Comparison of ENCODE assay signal across 21 mouse cellular contexts in the genomic region with DNA sequence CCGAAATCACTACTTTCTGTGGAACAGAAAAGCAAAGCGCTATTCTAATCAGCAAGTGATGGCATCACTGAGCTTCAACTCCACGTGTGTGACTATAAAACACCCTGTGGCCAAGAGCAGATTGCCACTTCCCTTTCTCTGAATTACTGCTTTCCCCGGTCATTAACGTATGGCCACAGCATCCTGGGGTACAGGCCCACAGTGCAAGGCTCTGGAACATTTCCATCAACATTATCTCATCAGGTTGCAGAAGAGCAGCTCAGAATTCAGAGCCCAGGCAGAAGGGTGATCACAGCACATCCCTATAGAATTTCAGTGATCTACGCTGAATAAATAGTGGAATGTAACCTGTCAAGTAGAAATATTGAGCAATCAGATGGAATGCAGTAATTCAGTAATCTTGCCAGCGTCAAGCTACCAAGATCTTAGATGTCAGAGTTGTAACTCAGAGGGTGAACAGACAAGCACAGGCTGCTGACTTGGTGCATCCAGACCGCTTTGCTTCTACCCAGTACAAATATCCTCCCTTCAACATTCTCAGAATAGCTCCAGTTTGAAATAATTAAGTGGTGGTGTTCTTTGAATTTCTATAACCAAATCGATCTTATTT.
DNase-seq lines count a peak whose midpoint lies in the region; ATAC-seq and TF ChIP-seq lines count a peak whose summit lies in the region.
"Had no signal": no experiment of that assay in that cellular context is flagged by ENCODE, and none has a peak within 500 bp of the region (broad histone marks: within the 10 kb centered on the region; RNA-seq: fewer than 3 reads in every experiment).

No protein-coding gene starts in this region.

- CTCF ChIA-PET in Patski (lab: Charles Lee): interaction anchor here (0.9 to 1.7 kb wide), 2 partner anchors 15 to 23 kb away, joined by 3 to 5 read pairs; no protein-coding TSS in a partner anchor

- H3K9ac ChIP-seq in hindbrain, embryonic 12.5 days: no peak overlapping the region
- no peak overlapping the region for H3K9ac ChIP-seq in hindbrain, embryonic 16.5 days (ENCODE audit: low read depth, low read length)
- H3K9ac ChIP-seq in limb, embryonic 12.5 days (replicated peaks): no peak overlapping the region
- H3K9ac ChIP-seq: embryonic facial prominence, embryonic 12.5 days; liver, embryonic 14.5 days had no signal

- H3K4me1 ChIP-seq in hindbrain, embryonic 12.5 days: peaks cover 31% of the 10 kb centered on the region
- peaks cover 13% of the 10 kb centered on the region for H3K4me1 ChIP-seq in hindbrain, embryonic 16.5 days (ENCODE audit: control insufficient read depth, insufficient read depth, low read depth, low read length)
- peaks cover 86% of the 10 kb centered on the region for H3K4me1 ChIP-seq in limb, embryonic 12.5 days (replicated peaks)
- H3K4me1 ChIP-seq: megakaryocyte, embryonic 14.5 days had no signal

- no peaks in the 10 kb centered on the region for H3K36me3 ChIP-seq in hindbrain, embryonic 12.5 days
- H3K36me3 ChIP-seq in hindbrain, embryonic 16.5 days (ENCODE audit: control insufficient read depth, insufficient read depth, low read length): no peaks in the 10 kb centered on the region
- no peaks in the 10 kb centered on the region for H3K36me3 ChIP-seq in limb, embryonic 12.5 days
- H3K36me3 ChIP-seq: embryonic facial prominence, embryonic 12.5 days; forebrain, embryonic 10.5 days had no signal

- H3K27ac ChIP-seq in hindbrain, embryonic 12.5 days: 0 out of 2 replicates have a peak overlapping the region, but pooled peaks have one; percentile 17
- H3K27ac ChIP-seq in hindbrain, embryonic 16.5 days (ENCODE audit: low read depth, low read length): no peak overlapping the region
- peak overlapping the region; percentile 42; the same call in 1 of the 2 replicates for H3K27ac ChIP-seq in limb, embryonic 12.5 days
- H3K27ac ChIP-seq: forebrain, embryonic 10.5 days; liver, embryonic 14.5 days had no signal

- ATAC-seq in hindbrain, embryonic 12.5 days (ENCODE audit: low FRiP score): no peak
- no peak for ATAC-seq in hindbrain, embryonic 16.5 days
- peak; percentile 19 for ATAC-seq in Patski
- no peak for ATAC-seq in limb, embryonic 12.5 days (ENCODE audit: insufficient number of reproducible peaks, insufficient read depth, low FRiP score, low TSS enrichment, low read depth)
- ATAC-seq in monocyte, adult 5-6 weeks (replicated peaks; ENCODE audit: insufficient number of reproducible peaks, low FRiP score, low TSS enrichment, poor library complexity, severe bottlenecking): no peak
- ATAC-seq: activated CD4-positive, CD25-positive, alpha-beta regulatory T cell, adult 4 months; CD4-positive, CD25-positive, alpha-beta regulatory T cell, adult 4 months; lung, postnatal 0 days; midbrain, embryonic 16.5 days had no signal

- intact Hi-C loops in heart, postnatal 10 days (cut with DNase I): no loop called here

- peak; percentile 55 for DNase-seq in 3T3-L1 (ENCODE audit: low read depth, low spot score)
- no peak for DNase-seq in Patski (ENCODE audit: low read depth, low spot score)
- no peak for DNase-seq in heart, postnatal 10 days
- DNase-seq: adrenal gland, postnatal 36 days; gastrocnemius, postnatal 25 days; kidney, postnatal 4 days; layer of hippocampus, postnatal 36 days; right cerebral cortex, adult 18-20 months; thymus, postnatal 14 days had no signal

- H3K27me3 ChIP-seq in hindbrain, embryonic 12.5 days: no peaks in the 10 kb centered on the region
- H3K27me3 ChIP-seq in hindbrain, embryonic 16.5 days (replicated peaks; ENCODE audit: control insufficient read depth, insufficient read depth, low read length): no peaks in the 10 kb centered on the region
- H3K27me3 ChIP-seq in Patski: no peaks in the 10 kb centered on the region
- H3K27me3 ChIP-seq in limb, embryonic 12.5 days: no peaks in the 10 kb centered on the region
- H3K27me3 ChIP-seq: embryonic facial prominence, embryonic 12.5 days had no signal

- no peak overlapping the region for H3K4me2 ChIP-seq in hindbrain, embryonic 12.5 days (replicated peaks)
- no peak overlapping the region for H3K4me2 ChIP-seq in hindbrain, embryonic 16.5 days (ENCODE audit: low read length)
- no peak overlapping the region for H3K4me2 ChIP-seq in limb, embryonic 12.5 days
- H3K4me2 ChIP-seq: embryonic facial prominence, embryonic 12.5 days had no signal

- no peak for TF ChIP-seq CTCF in Patski (IDR thresholded peaks at IDR 0.05)

- in situ Hi-C loops in Patski (cut with MboI; ENCODE audit: low pct_unique_long_range_greater_than_20kb): no loop called here

- POLR2A ChIA-PET in Patski (lab: Charles Lee): no interaction called here

- H3K9me3 ChIP-seq in hindbrain, embryonic 12.5 days (replicated peaks): no peaks in the 10 kb centered on the region
- H3K9me3 ChIP-seq in hindbrain, embryonic 16.5 days (ENCODE audit: control insufficient read depth, low read length): no peaks in the 10 kb centered on the region
- no peaks in the 10 kb centered on the region for H3K9me3 ChIP-seq in limb, embryonic 12.5 days
- H3K9me3 ChIP-seq: embryonic facial prominence, embryonic 12.5 days; forebrain, embryonic 10.5 days; megakaryocyte, embryonic 14.5 days had no signal

- WGBS in hindbrain, embryonic 12.5 days: 81% methylated on average over 9 of the region's 9 CpGs
- 69% methylated on average over 9 of the region's 9 CpGs for WGBS in hindbrain, embryonic 16.5 days
- WGBS in limb, embryonic 12.5 days: 51% methylated on average over 9 of the region's 9 CpGs

- H3K4me3 ChIP-seq in hindbrain, embryonic 12.5 days: no peak overlapping the region
- H3K4me3 ChIP-seq in hindbrain, embryonic 16.5 days (ENCODE audit: low read length): no peak overlapping the region
- H3K4me3 ChIP-seq in limb, embryonic 12.5 days (replicated peaks): no peak overlapping the region
- H3K4me3 ChIP-seq: embryonic facial prominence, embryonic 12.5 days; forebrain, embryonic 10.5 days; megakaryocyte, embryonic 14.5 days had no signal
